In genomic region chr11:22964401-22964800, GRCm38 (mm10) we compare ENCODE assay signal across 29 mouse cellular contexts. TPM values are rescaled to one million over a fixed set of nuclear protein-coding genes. Genes with fewer than 3 reads are reported as not detected.
DNase-seq lines count a peak whose midpoint lies in the region; ATAC-seq and TF ChIP-seq lines count a peak whose summit lies in the region.
"Had no signal": no experiment of that assay in that cellular context is flagged by ENCODE, and none has a peak within 500 bp of the region (broad histone marks: within the 10 kb centered on the region; RNA-seq: fewer than 3 reads in every experiment).

No protein-coding gene starts in this region.

- H3K9me3 ChIP-seq in liver, embryonic 16.5 days (replicated peaks; ENCODE audit: control insufficient read depth, low read length), result no peaks in the 10 kb centered on the region
- peaks cover 8% of the 10 kb centered on the region; the same call in 1 of the 2 replicates for H3K9me3 ChIP-seq in liver, postnatal 0 days (ENCODE audit: low read length)
- H3K9me3 ChIP-seq: G1E had no signal

- no peak overlapping the region for H3K4me3 ChIP-seq in left cerebral cortex, adult 2 months
- H3K4me3 ChIP-seq in liver, embryonic 16.5 days (ENCODE audit: low read depth, low read length), result no peak overlapping the region
- no peak overlapping the region for H3K4me3 ChIP-seq in liver, postnatal 0 days (ENCODE audit: low read depth, low read length)
- H3K4me3 ChIP-seq: embryonic facial prominence, embryonic 13.5 days; forebrain, embryonic 10.5 days; forebrain, embryonic 13.5 days; gastrocnemius, adult 2 months; heart, embryonic 12.5 days; heart, embryonic 15.5 days had no signal

- DNase-seq in heart, adult 11 months, result peak; percentile 64
- DNase-seq in heart, postnatal 4 days, result no peak
- no peak for DNase-seq in left cerebral cortex, adult 2 months (ENCODE audit: extremely low spot score in 1 of 2, low spot score in 2 of 2)
- no peak for DNase-seq in left cerebral cortex, postnatal 36 days (ENCODE audit: low spot score in 2 of 2)
- DNase-seq in liver, result no peak
- no peak for DNase-seq in liver, postnatal 0 days
- DNase-seq: adrenal gland, adult 2 months; adrenal gland, postnatal 14 days; B cell, adult 2 months; cerebellum, adult 11 months; cerebellum, adult 2 months; cerebellum, adult 9-11 months; cerebellum, postnatal 25 days; gastrocnemius, adult 2 months; gastrocnemius, postnatal 14 days; heart, adult 18-20 months; heart, postnatal 10 days; heart, postnatal 36 days had no signal

- intact Hi-C loops in left cerebral cortex, adult 2 months (cut with DNase I), result no loop called here
- intact Hi-C loops in left cerebral cortex, postnatal 36 days (cut with DNase I), result no loop called here

- H3K27me3 ChIP-seq in liver, embryonic 16.5 days (ENCODE audit: control insufficient read depth, insufficient read depth, low read depth, low read length), result no peaks in the 10 kb centered on the region
- H3K27me3 ChIP-seq in liver, postnatal 0 days (ENCODE audit: insufficient read depth, low read length), result no peaks in the 10 kb centered on the region
- H3K27me3 ChIP-seq: CH12.LX; embryonic facial prominence, embryonic 13.5 days; forebrain, embryonic 13.5 days; heart, embryonic 12.5 days; heart, embryonic 15.5 days had no signal

- no peak overlapping the region for H3K4me2 ChIP-seq in liver, embryonic 16.5 days (ENCODE audit: low read depth, low read length)
- no peak overlapping the region for H3K4me2 ChIP-seq in liver, postnatal 0 days (ENCODE audit: low read depth, low read length)
- H3K4me2 ChIP-seq: embryonic facial prominence, embryonic 13.5 days; forebrain, embryonic 13.5 days; heart, embryonic 12.5 days; heart, embryonic 15.5 days; hindbrain, embryonic 14.5 days had no signal

- no peak for TF ChIP-seq CTCF in left cerebral cortex, adult 2 months (IDR thresholded peaks at IDR 0.05)
- no peak for TF ChIP-seq CTCF in liver, postnatal 0 days (IDR thresholded peaks at IDR 0.05; ENCODE audit: low read depth)

- H3K36me3 ChIP-seq in liver, embryonic 16.5 days (ENCODE audit: control insufficient read depth, insufficient read depth), result peaks cover 5% of the 10 kb centered on the region
- peaks cover 2% of the 10 kb centered on the region; the same call in 1 of the 2 replicates for H3K36me3 ChIP-seq in liver, postnatal 0 days (replicated peaks; ENCODE audit: insufficient read depth, low read length)

- peak; percentile 83 for ATAC-seq in liver, embryonic 16.5 days (ENCODE audit: low read depth)
- ATAC-seq in liver, postnatal 0 days, result no peak
- ATAC-seq: forebrain, embryonic 13.5 days; forebrain, embryonic 16.5 days; hindbrain, postnatal 0 days had no signal

- no peak overlapping the region for H3K9ac ChIP-seq in liver, embryonic 16.5 days (ENCODE audit: low read depth, low read length)
- no peak overlapping the region for H3K9ac ChIP-seq in liver, postnatal 0 days (replicated peaks)
- H3K9ac ChIP-seq: embryonic facial prominence, embryonic 13.5 days; forebrain, embryonic 13.5 days; heart, embryonic 12.5 days; heart, embryonic 15.5 days; hindbrain, embryonic 14.5 days had no signal

- no peak for TF ChIP-seq EP300 in liver, postnatal 0 days (IDR thresholded peaks at IDR 0.05; ENCODE audit: low read depth)

- 73% methylated on average over 4 of the region's 4 CpGs for WGBS in liver, embryonic 16.5 days (ENCODE audit: insufficient replicate concordance)
- 72% methylated on average over 4 of the region's 4 CpGs for WGBS in liver, postnatal 0 days (ENCODE audit: insufficient replicate concordance)

- H3K4me1 ChIP-seq in liver, embryonic 16.5 days (ENCODE audit: control insufficient read depth, low read depth, low read length), result no peaks in the 10 kb centered on the region
- no peaks in the 10 kb centered on the region for H3K4me1 ChIP-seq in liver, postnatal 0 days (ENCODE audit: insufficient read depth)
- H3K4me1 ChIP-seq: forebrain, embryonic 13.5 days had no signal

- peak overlapping the region; percentile 44 for H3K27ac ChIP-seq in left cerebral cortex, adult 2 months
- H3K27ac ChIP-seq in liver, embryonic 16.5 days (ENCODE audit: low read length), result no peak overlapping the region
- 0 out of 2 replicates have a peak overlapping the region, but pooled peaks have one; percentile 29 for H3K27ac ChIP-seq in liver, postnatal 0 days (ENCODE audit: low read depth)
- H3K27ac ChIP-seq: forebrain, embryonic 10.5 days; forebrain, embryonic 13.5 days; gastrocnemius, adult 2 months; heart, embryonic 15.5 days; hindbrain, embryonic 14.5 days; hindbrain, postnatal 0 days had no signal

RNA-seq across cellular contexts. Expression of gene Zrsr1, which starts 7.4 kb away (rescaled TPM):
- 1 to 10 TPM; 8.2 to 8.7 TPM for total RNA-seq in heart, postnatal 4 days (2021)
- total RNA-seq in left cerebral cortex, adult 2 months (2021), result 10 to 100 TPM; 70.0 to 75.6 TPM
- 10 to 100 TPM; 67.9 to 69.8 TPM for total RNA-seq in left cerebral cortex, postnatal 36 days (2021)
- 3.1 and 3.8 TPM in 2 replicates for polyA plus RNA-seq in liver, embryonic 16.5 days (2015; fragmentation: Nextera tagmentation; extraction: Ambion mirVana)
- polyA plus RNA-seq in liver, postnatal 0 days (2015; fragmentation: Nextera tagmentation; extraction: Ambion mirVana), result 1.5 and 2.2 TPM in 2 replicates

RNA-seq across cellular contexts. Expression of gene Gm28048, which starts 17.5 kb away (rescaled TPM):
- total RNA-seq in heart, postnatal 4 days (2021), result 1 to 10 TPM; 7.6 to 8.1 TPM
- total RNA-seq in left cerebral cortex, adult 2 months (2021), result 10 to 100 TPM in 1 of 2 experiments, 1 to 10 TPM in 1; 9.5 to 14.7 TPM
- 10 to 100 TPM in 1 of 2 experiments, 1 to 10 TPM in 1; 8.7 to 13.7 TPM for total RNA-seq in left cerebral cortex, postnatal 36 days (2021)
- polyA plus RNA-seq in liver, embryonic 16.5 days (2015; fragmentation: Nextera tagmentation; extraction: Ambion mirVana), result 6.4 and 8.8 TPM in 2 replicates
- polyA plus RNA-seq in liver, postnatal 0 days (2015; fragmentation: Nextera tagmentation; extraction: Ambion mirVana), result 11.7 and 13.0 TPM in 2 replicates
- total RNA-seq: hindbrain, postnatal 0 days had no signal
- polyA plus RNA-seq: adrenal gland, adult 2 months; G1E had no signal

RNA-seq across cellular contexts. Expression of gene Commd1, which starts 17.8 kb away (rescaled TPM):
- 100 to 1,000 TPM; 161 to 186 TPM for total RNA-seq in heart, postnatal 4 days (2021)
- 10 to 100 TPM; 36.7 to 47.7 TPM for total RNA-seq in left cerebral cortex, adult 2 months (2021)
- 10 to 100 TPM; 38.8 to 44.6 TPM for total RNA-seq in left cerebral cortex, postnatal 36 days (2021)
- 165 and 171 TPM in 2 replicates for polyA plus RNA-seq in liver, embryonic 16.5 days (2015; fragmentation: Nextera tagmentation; extraction: Ambion mirVana)
- polyA plus RNA-seq in liver, postnatal 0 days (2015; fragmentation: Nextera tagmentation; extraction: Ambion mirVana), result 157 and 160 TPM in 2 replicates

RNA-seq across cellular contexts. Expression of gene Cct4, which starts 25.9 kb away (rescaled TPM):
- total RNA-seq in heart, postnatal 4 days (2021), result 100 to 1,000 TPM; 150 to 156 TPM
- 100 to 1,000 TPM in 1 of 2 experiments, 10 to 100 TPM in 1; 97.1 to 104 TPM for total RNA-seq in left cerebral cortex, adult 2 months (2021)
- 100 to 1,000 TPM in 1 of 2 experiments, 10 to 100 TPM in 1; 99.1 to 110 TPM for total RNA-seq in left cerebral cortex, postnatal 36 days (2021)
- polyA plus RNA-seq in liver, embryonic 16.5 days (2015; fragmentation: Nextera tagmentation; extraction: Ambion mirVana), result 103 and 111 TPM in 2 replicates
- polyA plus RNA-seq in liver, postnatal 0 days (2015; fragmentation: Nextera tagmentation; extraction: Ambion mirVana), result 84.3 and 86.6 TPM in 2 replicates

RNA-seq across cellular contexts. Expression of gene Fam161a, which starts 42.9 kb away (rescaled TPM):
- 1 to 10 TPM; 1.7 to 2.0 TPM for total RNA-seq in heart, postnatal 4 days (2021)
- total RNA-seq in left cerebral cortex, adult 2 months (2021), result 1 to 10 TPM; 4.9 to 5.0 TPM
- 1 to 10 TPM; 2.6 to 4.4 TPM for total RNA-seq in left cerebral cortex, postnatal 36 days (2021)
- 0.81 and 1.4 TPM in 2 replicates for polyA plus RNA-seq in liver, embryonic 16.5 days (2015; fragmentation: Nextera tagmentation; extraction: Ambion mirVana)
- polyA plus RNA-seq in liver, postnatal 0 days (2015; fragmentation: Nextera tagmentation; extraction: Ambion mirVana), result 1.5 and 1.6 TPM in 2 replicates

Comparison
In these comparisons a context has a peak if more than half of its experiments do, and no peak if none do; other contexts are left out.
1. RNA of gene Zrsr1, which starts 7.4 kb away (total RNA-seq): 70.0 to 75.6 TPM in left cerebral cortex, adult 2 months and 67.9 to 69.8 TPM in left cerebral cortex, postnatal 36 days; 8.2 to 8.7 TPM in heart, postnatal 4 days; every median in the first group is over 4 times any median in the second.